Mouse (Mus musculus): ENCODE data around the gene Zfp385a. TPM values are rescaled to one million over a fixed set of nuclear protein-coding genes. Genes with fewer than 3 reads are reported as not detected.

Gene Zfp385a
- polyA plus RNA-seq, 1 experiment = 84.7 TPM

- Histone ChIP-seq H3K4me1 (ENCODE audit: control insufficient read depth, insufficient read depth, low read length) (peaks cover 13% of the 10 kb centered on the region), H3K27me3 (ENCODE audit: control insufficient read depth, insufficient read depth, low read length) (no peaks in the 10 kb centered on the region), H3K36me3 (ENCODE audit: control insufficient read depth, insufficient read depth, low read length) (peaks cover 1% of the 10 kb centered on the region; the same call in 1 of the 2 replicates), H3K27ac (ENCODE audit: control insufficient read depth, insufficient read depth, low read depth, low read length) (peak overlapping the region; percentile 56), H3K4me3 (ENCODE audit: control insufficient read depth, low read depth, low read length) (peak overlapping the region; percentile 94)
- TF ChIP-seq CTCF (IDR thresholded peaks at IDR 0.05; ENCODE audit: control insufficient read depth, insufficient read depth, insufficient replicate concordance, low read depth, low read length) (peak; percentile 95; the same call in 1 of the 2 replicates), POLR2A (IDR thresholded peaks at IDR 0.05; ENCODE audit: control insufficient read depth, low read depth, low read length) (peak; percentile 70)
These were observed 16.2 kb downstream of the Zfp385a start for GRCm38 (mm10) chr15:103323455-103324247.

- peak overlapping the region; percentile 94 for H3K27ac ChIP-seq (ENCODE audit: control insufficient read depth, insufficient read depth, low read depth, low read length)
- H3K36me3 ChIP-seq (ENCODE audit: control insufficient read depth, insufficient read depth, low read length) = peaks cover 1% of the 10 kb centered on the region; the same call in 1 of the 2 replicates
- H3K4me3 ChIP-seq (ENCODE audit: control insufficient read depth, low read depth, low read length) = peak overlapping the region; percentile 94
- no peaks in the 10 kb centered on the region for H3K27me3 ChIP-seq (ENCODE audit: control insufficient read depth, insufficient read depth, low read length)
- peaks cover 13% of the 10 kb centered on the region for H3K4me1 ChIP-seq (ENCODE audit: control insufficient read depth, insufficient read depth, low read length)
- TF ChIP-seq CTCF (IDR thresholded peaks at IDR 0.05; ENCODE audit: control insufficient read depth, insufficient read depth, insufficient replicate concordance, low read depth, low read length) = no peak
- no peak for TF ChIP-seq POLR2A (IDR thresholded peaks at IDR 0.05; ENCODE audit: control insufficient read depth, low read depth, low read length)
These were observed 16.8 kb downstream of the Zfp385a start for GRCm38 (mm10) chr15:103323070-103323454.

- peaks cover 13% of the 10 kb centered on the region for H3K4me1 ChIP-seq (ENCODE audit: control insufficient read depth, insufficient read depth, low read length)
- H3K27me3 ChIP-seq (ENCODE audit: control insufficient read depth, insufficient read depth, low read length) = no peaks in the 10 kb centered on the region
- H3K36me3 ChIP-seq (ENCODE audit: control insufficient read depth, insufficient read depth, low read length) = peaks cover 1% of the 10 kb centered on the region; the same call in 1 of the 2 replicates
- TF ChIP-seq POLR2A (IDR thresholded peaks at IDR 0.05; ENCODE audit: control insufficient read depth, low read depth, low read length) = no peak
- TF ChIP-seq CTCF (IDR thresholded peaks at IDR 0.05; ENCODE audit: control insufficient read depth, insufficient read depth, insufficient replicate concordance, low read depth, low read length) = no peak
- H3K27ac ChIP-seq (ENCODE audit: control insufficient read depth, insufficient read depth, low read depth, low read length) = peak overlapping the region; percentile 9; the same call in 1 of the 2 replicates
- peak overlapping the region; percentile 94 for H3K4me3 ChIP-seq (ENCODE audit: control insufficient read depth, low read depth, low read length)
These were observed 17.5 kb downstream of the Zfp385a start for GRCm38 (mm10) chr15:103322396-103322795.

GRCm38 (mm10) chr15:103321076-103321475 is 18.8 kb downstream of the Zfp385a start:
- Histone ChIP-seq H3K36me3 (ENCODE audit: control insufficient read depth, insufficient read depth, low read length) (peaks cover 3% of the 10 kb centered on the region), H3K4me3 (ENCODE audit: control insufficient read depth, low read depth, low read length) (no peak overlapping the region), H3K27ac (ENCODE audit: control insufficient read depth, insufficient read depth, low read depth, low read length) (no peak overlapping the region), H3K4me1 (ENCODE audit: control insufficient read depth, insufficient read depth, low read length) (peaks cover 13% of the 10 kb centered on the region), H3K27me3 (ENCODE audit: control insufficient read depth, insufficient read depth, low read length) (no peaks in the 10 kb centered on the region)
- no peak for TF ChIP-seq POLR2A (IDR thresholded peaks at IDR 0.05; ENCODE audit: control insufficient read depth, low read depth, low read length)
- TF ChIP-seq CTCF (IDR thresholded peaks at IDR 0.05; ENCODE audit: control insufficient read depth, insufficient read depth, insufficient replicate concordance, low read depth, low read length) = peak; percentile 25; the same call in 1 of the 2 replicates

- H3K36me3 ChIP-seq (ENCODE audit: control insufficient read depth, insufficient read depth, low read length) = peaks cover 3% of the 10 kb centered on the region
- no peak overlapping the region for H3K4me3 ChIP-seq (ENCODE audit: control insufficient read depth, low read depth, low read length)
- TF ChIP-seq CTCF (IDR thresholded peaks at IDR 0.05; ENCODE audit: control insufficient read depth, insufficient read depth, insufficient replicate concordance, low read depth, low read length) (no peak), POLR2A (IDR thresholded peaks at IDR 0.05; ENCODE audit: control insufficient read depth, low read depth, low read length) (no peak)
- peaks cover 19% of the 10 kb centered on the region for H3K4me1 ChIP-seq (ENCODE audit: control insufficient read depth, insufficient read depth, low read length)
- no peaks in the 10 kb centered on the region for H3K27me3 ChIP-seq (ENCODE audit: control insufficient read depth, insufficient read depth, low read length)
- H3K27ac ChIP-seq (ENCODE audit: control insufficient read depth, insufficient read depth, low read depth, low read length) = no peak overlapping the region
These were observed 21.6 kb downstream of the Zfp385a start for GRCm38 (mm10) chr15:103318201-103318816.

GRCm38 (mm10) chr15:103317731-103318130 is 22.2 kb downstream of the Zfp385a start:
- Histone ChIP-seq H3K36me3 (ENCODE audit: control insufficient read depth, insufficient read depth, low read length) (peaks cover 3% of the 10 kb centered on the region), H3K4me1 (ENCODE audit: control insufficient read depth, insufficient read depth, low read length) (peaks cover 19% of the 10 kb centered on the region), H3K4me3 (ENCODE audit: control insufficient read depth, low read depth, low read length) (no peak overlapping the region)

GRCm38 (mm10) chr15:103317120-103317519 is 22.8 kb downstream of the Zfp385a start:
- Histone ChIP-seq H3K4me1 (ENCODE audit: control insufficient read depth, insufficient read depth, low read length) (peaks cover 15% of the 10 kb centered on the region), H3K27me3 (ENCODE audit: control insufficient read depth, insufficient read depth, low read length) (no peaks in the 10 kb centered on the region), H3K36me3 (ENCODE audit: control insufficient read depth, insufficient read depth, low read length) (peaks cover 3% of the 10 kb centered on the region), H3K27ac (ENCODE audit: control insufficient read depth, insufficient read depth, low read depth, low read length) (no peak overlapping the region), H3K4me3 (ENCODE audit: control insufficient read depth, low read depth, low read length) (no peak overlapping the region)
- TF ChIP-seq POLR2A (IDR thresholded peaks at IDR 0.05; ENCODE audit: control insufficient read depth, low read depth, low read length) (no peak), CTCF (IDR thresholded peaks at IDR 0.05; ENCODE audit: control insufficient read depth, insufficient read depth, insufficient replicate concordance, low read depth, low read length) (no peak)

More at GRCm38 (mm10) chr15:103317731-103318130, 22.2 kb downstream of the Zfp385a start:
- TF ChIP-seq CTCF (IDR thresholded peaks at IDR 0.05; ENCODE audit: control insufficient read depth, insufficient read depth, insufficient replicate concordance, low read depth, low read length) (no peak), POLR2A (IDR thresholded peaks at IDR 0.05; ENCODE audit: control insufficient read depth, low read depth, low read length) (no peak)
- Histone ChIP-seq H3K27ac (ENCODE audit: control insufficient read depth, insufficient read depth, low read depth, low read length) (no peak overlapping the region), H3K27me3 (ENCODE audit: control insufficient read depth, insufficient read depth, low read length) (no peaks in the 10 kb centered on the region)

All from testis, adult 2 months (tissue).